Mouse (Mus musculus) midbrain, embryonic 13.5 days (tissue): ENCODE measurements at regions not wholly inside any gene's neighbourhood (a gene's known extent, or its start where the extent isn't known, plus 50 kb on each side); places are given as distances from the start of the nearest gene placed in this dataset.

Experiments
- ATAC-seq: fragments of 200-750 bp; cut with Nextera tagmentation; 2 replicates; pipeline ENCODE4 v1.8.0; 2017; ENCODE audit warnings: mild to moderate bottlenecking, moderate TSS enrichment, moderate library complexity
- H3K27ac ChIP-seq: fragments of 300-500 bp; sonication (generic); 2 replicates; pipeline ENCODE4 v1.5.1; 2015; ENCODE audit warnings: inconsistent platforms, mild to moderate bottlenecking, moderate library complexity
- H3K27me3 ChIP-seq: fragments of 300-500 bp; sonication (generic); 2 replicates; pipeline ENCODE4 v1.6.1; 2015; ENCODE audit warnings: mild to moderate bottlenecking, inconsistent platforms
- H3K36me3 ChIP-seq: fragments of 300-500 bp; sonication (generic); 2 replicates; pipeline ENCODE4 v1.6.1; 2015; ENCODE audit warnings: mild to moderate bottlenecking, inconsistent platforms
- H3K4me1 ChIP-seq: fragments of 300-500 bp; sonication (generic); replicated peaks from 2 replicates; pipeline ENCODE4 v1.6.1; 2015; ENCODE audit warnings: inconsistent platforms
- H3K4me2 ChIP-seq: fragments of 300-500 bp; sonication (generic); replicated peaks from 2 replicates; pipeline ENCODE4 v1.6.1; 2015; ENCODE audit warnings: moderate library complexity, mild to moderate bottlenecking, inconsistent platforms
- H3K4me3 ChIP-seq: fragments of 300-500 bp; sonication (generic); replicated peaks from 2 replicates; pipeline ENCODE4 v1.5.1; 2015; ENCODE audit warnings: mild to moderate bottlenecking, inconsistent platforms
- H3K9ac ChIP-seq: fragments of 300-500 bp; sonication (generic); replicated peaks from 2 replicates; pipeline ENCODE4 v1.6.1; 2015; ENCODE audit warnings: mild to moderate bottlenecking, inconsistent platforms
- H3K9me3 ChIP-seq: fragments of 300-500 bp; sonication (generic); 2 replicates; pipeline ENCODE4 v1.6.1; 2016; ENCODE audit warnings: mild to moderate bottlenecking, inconsistent platforms
- WGBS: fragments of 180-500 bp; shearing (Covaris S2); methylation state at CpG from one replicate; pipeline ENCODE4 v1.1.7; 2015; 5-methylcytosine and 5-hydroxymethylcytosine counted together

GRCm38 (mm10) chr13:60020175-60020487 lies 157.0 kb downstream of the Gas1 start:
- Histone ChIP-seq H3K4me1 (peaks cover 18% of the 10 kb centered on the region), H3K4me3 (no peak overlapping the region), H3K9me3 (no peaks in the 10 kb centered on the region), H3K9ac (no peak overlapping the region), H3K27me3 (no peaks in the 10 kb centered on the region), H3K36me3 (no peaks in the 10 kb centered on the region), H3K4me2 (no peak overlapping the region), H3K27ac (no peak overlapping the region)
- WGBS, result 22% methylated on average over 5 of the region's 5 CpGs
- ATAC-seq, result no peak

DNA sequence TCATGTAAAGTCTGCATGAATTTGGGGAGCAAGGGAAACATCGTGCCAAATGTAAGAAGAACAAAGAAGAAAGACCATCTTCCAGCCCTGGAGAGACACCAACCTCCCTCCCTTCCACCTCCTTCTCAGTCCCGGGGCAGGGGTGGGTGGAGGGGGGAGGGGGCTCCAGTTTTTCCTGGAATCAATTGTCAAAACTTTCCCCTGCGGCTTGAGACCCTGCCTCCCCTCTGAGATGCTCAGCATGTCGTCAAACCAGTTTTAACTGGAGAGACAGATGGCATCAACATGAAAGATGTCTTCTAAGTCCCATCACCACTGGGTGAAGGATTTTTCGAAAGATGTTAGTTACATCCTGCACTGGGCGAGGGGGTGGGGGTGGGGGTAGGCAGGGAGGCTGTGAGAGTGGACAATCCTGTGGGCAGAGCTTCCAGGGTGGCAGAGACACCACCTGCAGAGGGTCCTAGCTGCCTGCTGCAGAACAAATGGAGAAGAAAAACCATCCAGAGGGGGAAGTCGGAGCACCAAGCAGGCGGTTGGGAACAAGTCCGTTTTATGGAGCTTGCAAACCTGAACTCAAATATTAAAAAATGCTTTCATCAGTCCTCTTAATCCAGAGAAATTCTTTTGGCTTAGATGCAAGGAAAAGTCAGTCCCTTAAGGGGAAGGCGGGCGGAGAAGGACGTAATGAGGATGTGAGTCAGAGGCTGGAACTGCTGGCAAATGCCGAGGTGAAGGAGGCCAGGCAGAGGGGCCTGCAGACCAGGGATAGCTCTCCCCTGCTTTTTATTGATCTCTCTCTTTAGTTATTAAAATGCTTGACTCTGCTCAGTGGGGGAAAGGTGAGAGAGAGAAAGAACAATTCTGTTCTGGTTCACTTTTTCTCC lies 157.6 kb downstream of the Gas1 start:
- H3K9me3 ChIP-seq, result no peaks in the 10 kb centered on the region
- no peaks in the 10 kb centered on the region for H3K27me3 ChIP-seq
- WGBS, result 23% methylated on average over 13 of the region's 13 CpGs
- no peak overlapping the region for H3K9ac ChIP-seq
- H3K4me2 ChIP-seq, result no peak overlapping the region
- H3K4me3 ChIP-seq, result no peak overlapping the region
- H3K4me1 ChIP-seq, result peaks cover 18% of the 10 kb centered on the region
- no peaks in the 10 kb centered on the region for H3K36me3 ChIP-seq
- no peak overlapping the region for H3K27ac ChIP-seq
- ATAC-seq, result no peak

- no peak for ATAC-seq
- Histone ChIP-seq H3K4me2 (no peak overlapping the region), H3K4me3 (no peak overlapping the region), H3K27ac (no peak overlapping the region), H3K36me3 (no peaks in the 10 kb centered on the region), H3K4me1 (peaks cover 18% of the 10 kb centered on the region), H3K27me3 (no peaks in the 10 kb centered on the region), H3K9ac (no peak overlapping the region), H3K9me3 (no peaks in the 10 kb centered on the region)
- 69% methylated on average over 8 of the region's 8 CpGs for WGBS
Observed at GRCm38 (mm10) chr13:60015854-60016366, 161.3 kb downstream of the Gas1 start.

DNA sequence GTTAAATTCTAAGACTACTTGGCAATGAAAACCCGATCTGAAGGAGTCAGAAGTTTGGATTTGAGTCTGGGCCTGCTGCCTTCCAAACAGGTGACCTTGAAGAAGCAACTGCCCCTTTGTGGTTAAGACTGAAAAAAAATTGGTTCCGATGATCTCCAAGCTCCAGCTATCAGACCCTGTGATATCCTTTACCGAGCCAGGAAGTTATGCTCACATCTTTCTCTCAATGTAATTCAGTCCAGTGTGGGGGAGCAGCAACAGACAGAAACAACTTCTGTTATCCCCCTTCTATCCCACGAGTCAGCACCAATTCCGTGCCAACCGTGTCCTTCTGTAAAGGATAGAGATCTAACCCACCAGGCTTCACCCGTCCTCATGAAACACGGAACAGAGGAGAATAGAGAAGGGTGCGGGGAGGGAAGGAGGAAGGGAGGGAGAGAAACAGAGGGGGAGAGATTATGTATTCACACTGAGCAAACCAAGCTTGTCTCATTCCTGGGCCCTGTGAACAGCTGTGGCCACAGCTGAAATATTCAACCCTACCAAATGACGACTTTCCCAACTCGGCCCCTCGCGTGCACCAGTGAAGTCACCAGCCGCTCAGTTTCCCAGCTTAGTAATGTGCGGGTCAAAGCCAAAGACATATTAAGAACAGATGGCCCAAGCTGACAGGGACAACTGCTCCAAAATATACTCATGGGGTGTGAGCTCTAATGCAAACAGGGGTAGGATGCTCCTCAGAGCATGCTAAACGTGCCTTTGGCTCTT lies 164.9 kb downstream of the Gas1 start:
- Histone ChIP-seq H3K4me1 (no peaks in the 10 kb centered on the region), H3K27ac (no peak overlapping the region), H3K9me3 (no peaks in the 10 kb centered on the region), H3K27me3 (no peaks in the 10 kb centered on the region), H3K36me3 (no peaks in the 10 kb centered on the region), H3K4me3 (no peak overlapping the region), H3K9ac (no peak overlapping the region), H3K4me2 (no peak overlapping the region)
- 0 out of 2 replicates have a peak, but pooled peaks have one; percentile 6 for ATAC-seq
- WGBS, result 83% methylated on average over 16 of the region's 16 CpGs

- Histone ChIP-seq H3K4me3 (no peak overlapping the region), H3K9me3 (no peaks in the 10 kb centered on the region), H3K27ac (no peak overlapping the region), H3K4me2 (no peak overlapping the region), H3K9ac (no peak overlapping the region), H3K36me3 (no peaks in the 10 kb centered on the region), H3K4me1 (no peaks in the 10 kb centered on the region), H3K27me3 (no peaks in the 10 kb centered on the region)
- 83% methylated on average over 2 of the region's 2 CpGs for WGBS
- ATAC-seq, result no peak
Observed at GRCm38 (mm10) chr13:60011092-60011491, 166.1 kb downstream of the Gas1 start.

DNA sequence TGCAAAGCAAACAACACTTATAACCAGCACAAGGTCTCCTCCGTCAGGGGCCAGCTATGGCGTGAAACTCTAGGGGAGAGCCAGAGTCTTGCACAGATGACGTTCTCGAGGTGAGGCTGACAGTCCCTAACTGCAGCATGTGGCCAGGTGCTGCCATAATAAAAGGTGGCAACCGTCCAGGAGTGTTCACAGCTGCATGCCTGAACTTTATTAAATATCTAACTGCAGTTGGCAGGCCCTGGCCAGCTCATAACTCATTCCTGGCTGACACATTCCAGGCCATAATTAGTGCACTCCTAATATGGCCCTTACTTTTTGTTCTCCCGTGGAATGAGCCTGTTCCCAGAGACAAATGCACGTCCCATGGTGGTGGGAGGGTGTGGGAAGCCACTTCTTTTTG lies 169.6 kb downstream of the Gas1 start:
- Histone ChIP-seq H3K4me1 (no peaks in the 10 kb centered on the region), H3K27me3 (no peaks in the 10 kb centered on the region), H3K36me3 (no peaks in the 10 kb centered on the region), H3K4me2 (no peak overlapping the region), H3K9me3 (no peaks in the 10 kb centered on the region), H3K9ac (no peak overlapping the region), H3K27ac (no peak overlapping the region), H3K4me3 (no peak overlapping the region)
- 68% methylated on average over 7 of the region's 7 CpGs for WGBS
- no peak for ATAC-seq

GRCm38 (mm10) chr13:60007031-60007430 lies 170.1 kb downstream of the Gas1 start:
- no peak overlapping the region for H3K4me3 ChIP-seq
- no peaks in the 10 kb centered on the region for H3K36me3 ChIP-seq
- no peak overlapping the region for H3K9ac ChIP-seq
- WGBS, result 82% methylated on average over 4 of the region's 4 CpGs
- H3K27ac ChIP-seq, result no peak overlapping the region
- H3K4me2 ChIP-seq, result no peak overlapping the region
- no peaks in the 10 kb centered on the region for H3K9me3 ChIP-seq
- no peaks in the 10 kb centered on the region for H3K27me3 ChIP-seq
- H3K4me1 ChIP-seq, result no peaks in the 10 kb centered on the region
- ATAC-seq, result no peak

DNA sequence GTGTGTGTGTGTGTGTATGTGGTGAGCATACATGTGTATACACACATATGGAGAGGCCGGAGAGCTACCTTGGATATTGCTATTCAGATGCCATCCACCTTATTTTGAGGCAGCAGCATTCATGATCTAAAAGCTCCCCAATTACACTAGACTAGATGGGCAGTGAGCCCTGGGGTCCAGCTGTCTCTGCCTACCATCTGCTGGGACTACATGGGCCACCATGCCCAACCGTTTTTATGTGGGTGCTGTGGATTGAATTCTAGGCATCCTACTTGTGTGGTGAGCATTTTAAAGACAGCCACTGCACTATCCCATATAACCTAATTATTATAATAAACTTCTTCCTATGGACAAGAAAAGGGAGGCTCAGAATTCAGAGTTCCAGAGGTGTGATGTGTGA lies 172.6 kb downstream of the Gas1 start:
- Histone ChIP-seq H3K36me3 (no peaks in the 10 kb centered on the region), H3K4me2 (no peak overlapping the region), H3K27ac (no peak overlapping the region), H3K9ac (no peak overlapping the region), H3K9me3 (no peaks in the 10 kb centered on the region), H3K4me3 (no peak overlapping the region), H3K27me3 (no peaks in the 10 kb centered on the region), H3K4me1 (0 out of 2 replicates have a peak, but pooled peaks cover 6% of the 10 kb centered on the region)
- ATAC-seq, result no peak
- 85% methylated on average over 2 of the region's 2 CpGs for WGBS

GRCm38 (mm10) chr13:60002098-60002497 lies 175.1 kb downstream of the Gas1 start:
- no peak for ATAC-seq
- Histone ChIP-seq H3K4me2 (no peak overlapping the region), H3K36me3 (no peaks in the 10 kb centered on the region), H3K27ac (no peak overlapping the region), H3K4me1 (0 out of 2 replicates have a peak, but pooled peaks cover 6% of the 10 kb centered on the region), H3K27me3 (no peaks in the 10 kb centered on the region), H3K4me3 (no peak overlapping the region), H3K9ac (no peak overlapping the region), H3K9me3 (0 out of 2 replicates have a peak, but pooled peaks cover 2% of the 10 kb centered on the region)
- 96% methylated on average over 8 of the region's 8 CpGs for WGBS

DNA sequence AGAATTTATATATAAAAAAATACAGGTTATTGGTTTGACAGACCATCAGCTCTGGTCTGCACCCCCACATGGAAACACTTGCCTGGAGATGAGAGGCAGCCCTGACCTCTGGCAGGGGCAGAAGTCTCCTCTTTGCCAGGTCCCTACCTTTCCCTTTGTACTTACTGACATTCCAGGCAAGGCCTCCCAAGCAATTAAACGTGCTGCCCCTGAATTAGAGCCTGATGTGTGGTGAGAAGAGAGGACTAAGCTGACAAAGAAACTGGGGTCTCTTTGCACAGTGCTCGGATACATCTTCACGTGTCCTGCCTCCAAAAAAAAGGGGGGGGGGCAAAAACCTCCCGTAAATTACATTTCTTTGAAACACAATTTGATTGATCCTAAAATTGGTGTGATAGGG lies 175.5 kb downstream of the Gas1 start:
- Histone ChIP-seq H3K36me3 (no peaks in the 10 kb centered on the region), H3K9ac (no peak overlapping the region), H3K27me3 (no peaks in the 10 kb centered on the region), H3K4me1 (0 out of 2 replicates have a peak, but pooled peaks cover 6% of the 10 kb centered on the region), H3K4me3 (no peak overlapping the region), H3K4me2 (no peak overlapping the region), H3K27ac (no peak overlapping the region), H3K9me3 (0 out of 2 replicates have a peak, but pooled peaks cover 2% of the 10 kb centered on the region)
- 46% methylated on average over 4 of the region's 4 CpGs for WGBS
- no peak for ATAC-seq

- Histone ChIP-seq H3K4me1 (0 out of 2 replicates have a peak, but pooled peaks cover 6% of the 10 kb centered on the region), H3K27me3 (no peaks in the 10 kb centered on the region), H3K4me3 (no peak overlapping the region), H3K9me3 (0 out of 2 replicates have a peak, but pooled peaks cover 2% of the 10 kb centered on the region), H3K27ac (no peak overlapping the region), H3K36me3 (no peaks in the 10 kb centered on the region), H3K4me2 (no peak overlapping the region), H3K9ac (no peak overlapping the region)
- 52% methylated on average over 8 of the region's 8 CpGs for WGBS
- no peak for ATAC-seq
Observed at GRCm38 (mm10) chr13:60000618-60001347, 176.4 kb downstream of the Gas1 start.
